Mouse (Mus musculus) CD4-positive, CD25-positive, alpha-beta regulatory T cell, adult 4 months (primary cell): ENCODE results near the gene Map3k15. TPM values are rescaled to one million over a fixed set of nuclear protein-coding genes. Genes with fewer than 3 reads are reported as not detected.
A peak's percentile ranks its signal among the peaks of the same experiment; 100 is the strongest.

Experiments used
- ATAC-seq: one replicate; pipeline ENCODE4 v1.8.0; 2017
- polyA plus RNA-seq, 2 experiments: library from polyadenylated mRNA; unstranded; fragments of 100-300 nt; shearing (Covaris generic); gene quantifications; one replicate each; pipeline ENCODE4 v1.2.1; 2017

Gene Map3k15
- under 1 TPM; 0.54 TPM for polyA plus RNA-seq

DNA sequence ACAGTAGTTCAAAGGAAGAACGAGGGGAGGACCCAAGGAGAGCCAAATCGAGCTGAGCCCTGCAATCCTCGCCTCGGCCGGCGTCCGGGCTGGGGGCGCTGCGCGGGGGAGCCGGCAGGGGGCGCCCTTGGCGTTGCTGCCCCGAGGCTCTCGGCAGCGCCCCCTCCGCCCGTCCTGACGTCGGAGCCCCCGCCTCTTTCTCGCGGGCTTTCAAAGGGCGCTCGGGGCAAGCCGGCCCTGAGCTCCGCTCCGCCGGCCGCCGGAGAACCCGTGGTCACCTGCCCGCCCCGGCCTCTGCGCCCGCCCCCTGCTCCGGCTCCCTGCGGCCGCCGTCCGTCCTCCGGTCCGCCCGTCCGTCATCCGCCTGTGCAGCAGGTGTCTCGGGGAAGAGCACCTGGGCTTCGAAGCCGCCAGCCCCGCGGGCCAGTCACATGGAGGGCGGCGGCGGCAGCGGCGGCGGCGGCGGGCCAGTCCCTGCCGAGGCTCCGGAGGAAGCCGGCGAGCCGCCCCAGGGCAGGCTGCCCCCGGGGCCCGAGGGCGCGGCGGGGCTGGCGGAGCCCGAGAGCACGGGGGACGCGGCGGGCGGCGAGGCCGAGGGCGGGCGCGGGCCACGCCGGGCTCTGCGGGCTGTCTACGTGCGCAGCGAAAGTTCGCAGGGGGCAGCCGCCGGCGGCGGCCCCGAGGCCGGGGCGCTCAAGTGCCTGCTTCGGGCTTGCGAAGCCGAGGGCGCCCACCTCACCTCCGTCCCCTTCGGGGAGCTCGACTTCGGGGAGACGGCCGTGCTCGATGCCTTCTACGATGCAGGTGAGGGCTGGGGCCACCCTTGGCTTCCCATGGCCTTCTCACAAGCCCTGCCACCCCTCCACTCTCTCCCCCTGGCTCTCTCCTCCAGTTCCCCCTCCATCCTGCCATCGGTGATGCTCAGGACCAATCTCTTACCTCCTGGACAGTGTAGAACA lies at the start of gene Map3k15:
Gene Map3k15 (plus strand): TSS at position 432 of the 959 bp plus-strand sequence.
- peak; percentile 76 for ATAC-seq

DNA sequence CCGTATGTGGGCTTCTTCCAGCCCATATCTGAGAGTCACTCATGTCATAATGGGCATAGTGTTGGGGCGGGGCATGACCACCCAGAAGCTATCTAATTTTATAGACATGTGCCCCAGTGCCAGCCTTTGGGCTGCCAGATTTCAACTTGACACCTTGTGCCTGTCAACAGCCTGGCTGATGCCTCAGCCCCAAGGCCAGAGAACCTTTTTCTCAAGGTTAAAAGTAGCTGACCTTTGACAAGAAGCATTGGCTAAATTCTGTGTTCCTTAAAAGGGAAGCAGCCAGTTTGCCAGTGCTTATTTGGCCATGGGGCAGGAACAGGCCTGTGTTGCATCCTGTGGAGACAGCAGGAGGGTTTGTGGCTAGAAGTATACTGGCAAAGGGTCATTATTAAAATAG lies 45.7 kb upstream of the Map3k15 start:
- ATAC-seq, result no peak

DNA sequence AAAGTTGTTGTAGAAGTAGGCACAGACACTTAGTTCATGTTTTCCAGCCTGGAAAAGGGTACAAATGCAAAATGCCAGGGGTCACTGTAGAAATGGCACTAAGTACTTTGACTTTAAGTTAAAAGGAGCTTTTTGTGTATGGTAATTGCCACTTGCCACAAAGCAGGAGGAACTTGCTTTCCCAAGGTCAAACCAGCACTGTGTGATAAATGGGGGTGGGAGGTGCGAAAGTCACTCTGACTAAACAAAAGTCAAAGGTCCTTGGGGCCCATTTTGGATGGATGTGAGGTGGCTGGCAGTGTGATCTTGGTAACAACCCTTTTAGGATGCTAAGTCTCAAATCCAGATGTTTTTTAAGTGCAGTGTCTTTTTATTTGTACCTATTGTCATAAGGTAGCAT lies 44.6 kb upstream of the Map3k15 start:
- no peak for ATAC-seq

DNA sequence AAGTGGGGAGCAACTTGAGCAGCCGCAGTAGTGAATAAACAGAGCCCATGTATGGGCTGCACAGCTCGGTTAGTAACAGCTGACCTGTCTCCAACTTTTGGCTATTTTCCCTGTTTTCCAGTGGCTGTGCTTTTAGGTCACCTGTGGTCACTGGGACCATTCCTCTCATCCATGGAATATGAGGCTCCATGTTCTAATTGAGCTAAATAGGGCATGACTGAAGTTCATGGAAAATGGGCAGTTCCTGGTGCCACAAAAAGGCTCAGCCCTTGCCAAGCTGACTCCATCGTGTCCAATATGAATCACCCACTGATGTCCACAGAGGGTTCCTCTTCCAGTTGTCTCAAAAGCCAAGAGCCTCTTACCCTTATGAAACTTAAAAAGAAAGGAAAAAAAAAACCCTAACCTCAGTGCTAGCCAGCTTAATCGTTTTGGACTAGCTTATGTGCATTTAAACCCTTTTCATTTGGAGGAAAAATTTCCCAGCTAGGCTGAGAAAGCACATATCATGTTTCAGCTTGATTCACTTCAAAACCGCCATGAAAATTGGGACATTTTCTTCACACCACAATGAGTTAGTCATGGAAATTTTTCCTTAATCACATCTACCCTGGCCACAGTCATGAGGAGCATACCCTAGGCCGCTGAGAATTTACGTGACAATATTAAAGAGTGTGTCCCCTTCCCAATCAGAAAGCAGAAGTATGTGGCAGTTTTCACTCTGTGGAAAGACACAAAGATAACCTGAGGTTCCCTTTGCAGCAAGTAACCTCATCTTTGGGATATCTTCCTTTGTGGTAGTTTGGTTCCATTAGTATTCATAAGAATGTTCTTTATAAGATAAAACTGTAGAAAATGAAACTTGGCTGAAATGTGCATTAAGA lies 34.4 kb upstream of the Map3k15 start:
- ATAC-seq, result no peak

GRCm38 (mm10) chrX:159954430-159954779 lies 33.8 kb upstream of the Map3k15 start:
- no peak for ATAC-seq

DNA sequence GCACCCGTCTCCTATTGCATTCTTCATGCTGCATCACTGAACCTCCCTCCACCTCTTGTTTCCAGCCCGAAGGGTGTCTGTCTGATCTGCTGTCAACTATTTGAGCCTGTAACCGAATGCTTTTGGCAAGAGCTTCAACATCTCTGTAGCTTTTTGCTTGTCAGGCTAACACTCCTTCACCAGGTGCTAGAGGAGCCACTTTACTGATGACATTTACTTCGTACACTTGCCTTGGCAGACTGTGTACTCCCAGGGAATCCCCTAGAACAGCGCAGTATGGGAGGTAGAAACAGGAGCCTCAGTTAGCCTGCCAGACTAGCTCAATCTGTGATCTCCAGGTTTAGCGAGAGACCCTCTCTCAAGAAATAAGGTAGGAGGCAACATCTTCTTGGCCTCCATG lies 32.8 kb upstream of the Map3k15 start:
- ATAC-seq, result no peak

DNA sequence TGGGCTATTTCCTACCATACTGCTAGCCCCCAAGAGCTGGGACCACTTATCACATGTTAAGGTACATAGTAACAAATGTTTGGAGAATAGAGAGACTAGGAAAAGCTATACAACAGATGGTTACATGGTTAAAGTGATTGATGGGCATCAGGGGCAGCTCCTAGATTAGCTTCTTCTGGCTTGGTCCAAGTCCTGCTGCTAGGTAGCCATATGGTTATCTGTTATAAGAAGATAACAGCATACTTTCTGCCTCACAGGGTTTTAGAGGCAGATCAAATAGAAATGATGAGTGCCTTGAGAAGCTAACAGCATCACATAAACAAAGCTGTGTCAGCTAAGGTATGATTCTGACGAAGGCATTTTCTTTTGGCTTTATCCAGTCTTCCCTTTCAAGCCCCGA lies 26.8 kb upstream of the Map3k15 start:
- no peak for ATAC-seq

DNA sequence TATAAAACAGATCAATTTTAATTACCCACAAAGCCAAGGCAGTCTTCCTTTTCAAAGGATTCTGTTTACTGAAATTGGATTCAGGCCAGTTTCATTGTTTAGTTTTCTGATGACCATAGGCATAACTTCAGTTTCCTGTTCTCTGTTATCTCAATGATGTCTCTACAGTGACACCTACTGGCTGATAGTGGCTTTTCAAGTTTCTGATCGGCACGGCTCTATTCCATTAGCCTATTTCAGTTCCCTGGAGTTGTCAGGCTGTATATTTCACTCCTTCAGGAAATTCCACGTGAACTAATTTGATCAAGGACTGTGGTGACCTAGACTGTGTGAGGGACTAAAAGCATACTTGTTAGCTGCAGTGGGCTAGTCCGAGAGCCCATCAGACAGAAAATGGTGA lies 25.0 kb upstream of the Map3k15 start:
- ATAC-seq, result peak; percentile 74

DNA sequence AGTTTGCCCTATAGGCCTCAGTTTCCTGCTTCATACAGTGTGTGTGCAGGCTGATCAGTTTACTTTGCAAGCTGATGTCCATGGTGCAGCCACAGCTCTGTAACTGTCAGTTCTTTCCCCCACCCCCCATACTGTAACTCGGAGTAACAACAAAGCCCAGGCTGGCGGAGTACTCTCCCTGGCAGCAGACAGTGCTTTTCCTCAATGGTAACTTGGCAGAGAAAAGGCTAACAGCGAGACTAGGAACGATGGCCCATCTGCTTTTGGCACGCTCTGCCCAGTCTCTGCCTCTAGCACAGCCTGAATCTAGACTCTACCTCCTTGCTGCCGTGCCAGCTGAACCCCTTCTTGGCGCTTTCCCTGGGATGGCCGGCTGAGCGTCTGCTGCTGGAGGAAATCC lies 24.3 kb upstream of the Map3k15 start:
- no peak for ATAC-seq

DNA sequence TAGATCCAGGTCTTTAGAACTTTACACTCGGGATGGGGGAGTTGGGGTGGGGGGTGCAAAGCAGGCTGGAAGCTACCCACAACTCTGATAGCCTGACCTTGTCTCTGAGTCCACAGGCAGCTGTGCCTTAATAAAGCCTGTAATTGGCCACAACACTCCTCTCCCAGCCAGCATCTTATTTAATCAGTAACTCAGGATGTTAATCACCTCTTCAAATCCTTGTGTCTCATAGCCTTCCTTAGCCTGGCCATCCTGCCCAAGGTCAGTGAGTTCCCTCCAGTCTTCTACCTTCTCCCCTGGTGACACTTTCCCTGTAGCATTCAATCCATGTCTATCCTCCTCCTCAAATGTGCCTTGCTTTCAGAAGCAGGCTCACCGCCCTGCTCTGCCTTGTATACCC lies 19.2 kb upstream of the Map3k15 start:
- no peak for ATAC-seq

GRCm38 (mm10) chrX:159971091-159971779 lies 17.0 kb upstream of the Map3k15 start:
- ATAC-seq, result no peak

DNA sequence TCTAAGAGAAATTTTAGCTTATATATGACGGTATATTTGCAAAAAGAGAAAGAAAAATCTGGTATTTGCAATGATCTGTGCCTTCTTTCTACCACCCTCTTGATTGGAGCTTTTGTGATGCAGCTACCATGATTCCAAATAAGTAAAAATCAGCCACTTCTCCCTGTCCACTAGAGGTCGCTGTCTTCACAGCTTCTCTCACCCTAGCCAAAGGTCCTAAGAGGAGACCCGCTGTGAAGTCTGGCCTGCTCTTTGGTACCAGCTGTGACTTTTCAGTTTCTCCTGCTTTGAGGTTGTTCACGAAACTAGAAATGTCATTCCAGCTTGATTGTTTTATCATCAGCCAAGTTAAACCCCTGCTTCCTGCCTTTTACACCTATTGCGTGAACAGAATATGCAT lies 14.5 kb upstream of the Map3k15 start:
- ATAC-seq, result no peak

DNA sequence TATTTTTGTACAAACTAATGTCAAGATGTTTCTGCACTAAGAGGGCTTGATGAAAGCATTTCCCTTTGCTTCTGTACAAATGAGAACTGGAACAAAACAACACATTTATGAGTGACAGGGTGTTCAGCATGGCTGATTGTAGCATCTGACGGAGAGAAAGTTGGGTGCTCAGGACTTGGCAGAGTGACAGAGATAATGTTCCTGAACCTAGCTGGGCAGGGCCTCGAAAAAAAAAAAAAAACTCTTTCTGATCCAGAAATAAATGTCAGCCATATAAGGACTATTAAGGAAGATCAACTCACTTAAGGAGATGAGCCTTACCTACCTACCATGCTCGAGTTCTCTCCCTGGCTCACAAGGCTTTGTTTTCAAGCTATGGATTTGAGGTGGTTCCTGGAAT lies 12.0 kb upstream of the Map3k15 start:
- ATAC-seq, result no peak

DNA sequence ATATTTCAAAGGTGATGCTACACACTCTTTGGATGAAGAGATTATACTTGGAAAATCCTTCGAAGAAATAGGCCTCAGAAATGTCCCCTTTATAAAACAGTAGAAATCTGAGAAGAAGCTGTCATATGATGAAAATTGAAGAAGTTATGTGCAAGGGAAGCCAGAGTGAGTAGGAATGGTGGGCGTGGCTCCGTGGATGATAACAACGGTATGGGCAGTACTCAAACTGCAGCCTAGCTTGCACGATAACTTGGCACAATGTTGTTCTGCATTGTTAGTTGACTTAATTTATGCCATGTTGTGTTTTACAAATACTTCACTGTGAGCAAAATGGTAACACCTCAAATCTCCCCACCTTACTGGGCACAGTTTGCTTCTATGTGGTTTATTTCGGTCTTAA lies 7.6 kb downstream of the Map3k15 start:
- no peak for ATAC-seq

GRCm38 (mm10) chrX:160053306-160053705 lies 65.1 kb downstream of the Map3k15 start:
- ATAC-seq, result no peak

GRCm38 (mm10) chrX:160054643-160055042 lies 66.4 kb downstream of the Map3k15 start:
- no peak for ATAC-seq

GRCm38 (mm10) chrX:160091973-160092372 lies 103.7 kb downstream of the Map3k15 start:
- ATAC-seq, result no peak

- no peak for ATAC-seq
Measured at GRCm38 (mm10) chrX:160107817-160108216, 119.6 kb downstream of the Map3k15 start.

GRCm38 (mm10) chrX:160113777-160114176 lies 125.5 kb downstream of the Map3k15 start:
- ATAC-seq, result no peak

DNA sequence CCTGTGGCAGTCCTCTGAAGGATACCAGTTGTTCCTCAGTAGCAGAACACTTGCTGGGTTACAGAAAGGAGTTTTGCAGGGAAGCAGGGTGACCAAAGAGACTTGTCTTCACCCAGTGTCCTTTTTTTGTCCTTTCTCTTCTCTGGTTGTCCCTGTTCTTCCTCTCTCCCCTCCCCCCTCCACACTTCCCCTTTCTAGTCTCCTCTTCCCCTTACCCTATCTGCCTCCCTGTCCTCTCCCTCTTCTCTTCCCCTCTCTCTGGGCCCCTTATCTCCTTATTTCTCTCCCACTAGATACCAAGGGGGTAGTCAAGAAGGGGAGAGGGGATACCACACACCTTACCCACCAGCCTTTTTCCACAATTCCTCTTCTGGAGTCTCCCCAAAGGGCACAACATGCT lies 127.8 kb downstream of the Map3k15 start:
- no peak for ATAC-seq

DNA sequence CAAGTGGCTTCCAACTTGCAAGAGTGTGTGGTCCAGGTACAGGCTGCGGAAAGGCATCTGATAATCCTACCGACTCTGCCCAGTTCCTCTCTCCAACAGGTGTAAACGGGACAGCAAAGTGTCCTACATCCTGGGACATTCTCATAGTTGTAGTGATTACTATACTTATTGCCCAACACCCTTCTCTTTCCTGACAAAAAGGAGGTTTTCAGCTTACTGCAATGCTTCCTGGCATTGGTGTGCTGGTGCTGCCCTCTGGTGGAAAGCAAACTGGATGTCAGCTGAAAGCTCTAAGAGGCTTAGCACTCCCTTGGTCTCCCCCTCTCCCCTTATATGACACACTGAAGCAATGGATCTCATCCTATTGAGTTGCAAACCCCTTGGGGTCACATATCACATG lies 128.4 kb downstream of the Map3k15 start:
- peak; percentile 56 for ATAC-seq

DNA sequence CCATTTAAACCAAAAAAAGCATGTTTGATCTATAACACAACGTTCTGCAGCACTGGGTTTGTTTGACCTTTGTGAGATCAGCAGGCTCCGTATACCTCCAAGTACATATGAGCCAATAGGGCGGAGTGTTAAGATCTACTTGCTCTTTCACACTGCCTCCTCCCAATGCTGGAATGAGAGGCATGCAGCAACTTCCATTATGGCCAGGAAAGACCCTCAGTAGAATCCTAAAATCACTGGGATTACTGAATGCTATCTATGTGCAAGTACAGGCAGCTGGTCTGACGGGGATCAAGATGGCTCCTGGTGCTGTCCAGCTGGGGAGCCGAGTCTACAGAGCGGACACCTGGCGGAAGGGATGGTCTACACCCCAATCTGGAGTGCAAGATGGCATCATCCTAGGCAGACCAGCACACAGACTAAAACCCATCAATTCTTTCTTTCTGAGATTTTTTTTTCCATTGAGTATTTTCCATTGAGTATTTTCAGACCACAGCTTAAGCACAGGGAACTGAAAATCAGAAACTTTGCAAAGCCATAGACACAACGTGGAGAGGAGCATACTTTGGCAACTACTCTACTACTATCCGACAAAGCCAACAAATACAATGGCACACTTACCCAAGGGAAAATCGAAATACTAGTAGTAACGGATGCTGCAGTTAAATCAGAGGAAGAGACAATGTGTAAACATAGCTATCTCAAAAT lies 146.1 kb downstream of the Map3k15 start:
- ATAC-seq, result no peak
